Mouse (Mus musculus) embryo, embryonic 11 days (tissue): ENCODE data around the gene Rai14.

Experiments used
- DNase-seq: peaks from one replicate; pipeline ENCODE4 v3.0.0-alpha.2; 2015

Gene Rai14

DNA sequence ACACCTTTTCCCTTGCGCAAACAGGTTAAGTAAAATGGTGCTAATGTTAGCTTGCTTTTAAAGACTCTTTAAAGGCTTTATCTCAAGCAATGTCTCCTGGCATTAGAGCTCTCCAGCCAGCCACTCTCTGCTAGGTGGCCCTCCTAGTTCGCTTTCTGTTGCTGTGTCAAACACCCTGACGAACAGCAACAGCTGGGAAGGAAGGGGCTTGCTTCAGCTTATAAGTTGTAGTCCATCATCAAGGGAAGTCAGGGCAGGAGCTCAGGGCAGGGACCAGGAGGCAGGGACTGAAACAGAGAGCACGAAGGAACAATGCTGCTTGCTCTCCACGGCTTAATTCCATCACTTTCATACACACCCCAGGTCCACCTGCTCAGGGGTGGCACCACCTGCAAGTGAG lies 68.1 kb downstream of the Rai14 start:
- DNase-seq: no peak

- no peak for DNase-seq
Measured at GRCm38 (mm10) chr15:10645101-10645500, 69.3 kb downstream of the Rai14 start.

- no peak for DNase-seq
Measured at GRCm38 (mm10) chr15:10643819-10644218, 70.6 kb downstream of the Rai14 start.

- no peak for DNase-seq
Measured at GRCm38 (mm10) chr15:10643224-10643623, 71.2 kb downstream of the Rai14 start.

DNA sequence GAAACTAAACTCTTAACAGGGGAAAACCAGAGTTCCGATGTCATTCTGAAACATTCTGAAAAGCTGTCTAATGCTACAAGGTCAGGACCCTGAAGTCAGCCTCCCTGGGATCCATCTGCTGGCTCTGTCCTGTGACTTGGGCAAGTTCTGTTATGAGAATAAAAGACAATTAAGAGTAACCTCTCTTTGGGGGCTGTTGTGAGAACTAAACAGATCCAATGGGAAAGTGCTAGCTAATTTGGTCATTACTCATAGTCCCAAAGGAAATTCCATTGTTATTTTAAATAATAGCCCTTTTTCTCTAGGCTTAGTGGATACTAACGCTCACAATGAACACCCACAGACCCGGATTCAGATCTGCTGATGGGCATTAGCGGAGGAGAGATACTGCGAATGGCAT lies 72.0 kb downstream of the Rai14 start:
- DNase-seq: peak; percentile 38

DNA sequence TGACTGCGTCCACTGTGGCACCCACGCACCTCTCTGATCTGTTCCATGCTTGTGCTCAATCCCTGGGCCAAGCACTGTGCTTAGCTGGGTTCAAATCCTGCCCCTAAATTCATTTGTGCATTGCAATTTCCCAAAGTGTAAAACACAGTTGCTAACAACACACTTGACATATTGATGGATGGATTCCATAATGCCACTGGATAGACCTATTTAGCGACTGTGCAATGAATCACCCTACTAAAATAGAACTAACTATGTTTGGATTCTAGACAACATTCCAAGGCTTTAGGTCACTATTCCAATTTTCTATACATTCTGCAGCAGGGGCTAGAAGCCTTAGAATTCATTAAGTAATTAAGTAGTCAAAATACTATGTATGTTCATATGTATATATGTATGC lies 73.7 kb downstream of the Rai14 start:
- no peak for DNase-seq

DNA sequence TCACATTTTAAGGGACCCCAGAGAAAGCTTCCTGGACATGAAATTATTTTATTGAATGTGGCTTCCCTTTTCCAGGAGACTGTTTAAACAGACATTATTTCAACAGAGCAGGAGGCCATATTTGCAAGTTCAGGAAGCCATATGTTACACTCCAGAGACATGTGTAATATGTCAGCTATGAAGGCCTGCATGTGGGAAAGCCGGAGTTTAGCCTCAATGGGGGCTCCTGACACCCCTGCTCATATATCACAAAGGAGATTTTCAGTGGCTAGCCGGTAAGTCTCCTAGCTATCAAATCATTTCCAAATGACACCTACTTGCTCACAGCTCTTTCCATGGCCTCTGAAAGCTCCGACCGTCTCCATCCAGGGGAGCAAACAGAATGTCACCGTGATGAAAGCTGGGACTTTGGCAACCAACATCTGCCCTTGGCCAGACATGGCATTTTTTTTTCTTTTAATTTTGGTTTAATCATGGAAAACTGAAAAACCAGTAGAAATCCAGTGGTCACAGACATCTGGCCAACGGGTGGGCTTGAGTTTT lies 77.1 kb downstream of the Rai14 start:
- DNase-seq: peak; percentile 50

GRCm38 (mm10) chr15:10636844-10637243 lies 77.6 kb downstream of the Rai14 start:
- DNase-seq: no peak

DNA sequence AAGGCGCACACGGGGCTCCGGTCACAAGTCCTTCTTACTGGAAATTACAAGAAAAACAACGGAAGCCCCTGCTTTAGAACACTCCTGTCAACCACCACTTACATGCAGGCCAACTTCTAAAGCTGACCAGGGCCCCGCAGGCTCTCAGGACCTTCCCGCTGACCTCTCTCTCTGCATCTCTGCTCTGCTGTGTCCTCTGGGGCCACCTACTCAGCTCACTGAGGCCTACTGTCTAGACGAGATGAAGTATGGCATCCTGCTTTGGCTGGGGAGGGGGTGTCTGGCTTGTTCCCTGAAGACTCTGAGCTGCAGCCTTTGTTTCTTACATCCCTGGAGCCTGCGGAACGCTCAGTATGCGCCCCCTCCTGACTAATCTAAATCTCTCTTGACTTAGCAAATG lies 79.3 kb downstream of the Rai14 start:
- peak; percentile 73 for DNase-seq

GRCm38 (mm10) chr15:10634176-10634575 lies 80.2 kb downstream of the Rai14 start:
- peak; percentile 77 for DNase-seq

DNA sequence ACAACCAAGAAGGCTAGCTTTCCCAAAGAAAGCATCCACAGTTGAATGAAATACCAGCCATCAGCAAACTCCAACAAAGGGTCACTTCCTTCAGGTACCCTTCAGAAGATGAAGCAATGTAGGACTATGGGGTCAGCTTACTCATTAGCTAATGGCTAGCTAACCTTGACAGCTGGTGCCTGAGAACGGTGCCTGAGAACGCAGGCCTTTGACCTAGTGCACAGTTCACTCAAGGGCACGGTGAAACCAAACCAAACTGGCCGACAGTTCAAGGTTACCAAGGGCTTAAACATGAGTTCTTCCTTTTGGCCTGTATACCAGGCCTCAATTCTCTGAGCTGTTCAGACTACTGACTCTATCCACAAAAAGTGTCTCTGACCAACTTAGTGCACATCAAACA lies 81.0 kb downstream of the Rai14 start:
- no peak for DNase-seq

GRCm38 (mm10) chr15:10632581-10632980 lies 81.8 kb downstream of the Rai14 start:
- DNase-seq: no peak

DNA sequence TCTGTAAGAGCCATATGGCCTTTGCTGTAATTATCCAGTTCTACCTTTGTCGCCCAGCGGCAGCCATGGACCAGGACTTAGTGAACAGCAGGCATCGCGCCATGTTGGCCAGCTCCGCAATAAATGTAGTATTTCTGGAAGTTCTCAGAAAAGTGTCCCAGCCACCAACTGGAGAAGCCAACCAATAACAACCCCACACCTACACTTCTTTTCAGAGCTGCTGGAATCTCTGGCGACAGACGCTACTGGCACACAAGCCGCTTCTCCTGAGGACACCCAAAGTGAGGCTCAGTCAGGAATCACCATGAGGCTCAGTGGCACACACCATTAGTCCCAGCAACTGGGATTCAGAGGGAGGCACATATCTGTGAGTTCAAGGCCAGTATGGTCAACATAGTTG lies 82.4 kb downstream of the Rai14 start:
- DNase-seq: no peak

- DNase-seq: no peak
Measured at GRCm38 (mm10) chr15:10631541-10631940, 82.9 kb downstream of the Rai14 start.

GRCm38 (mm10) chr15:10628980-10629346 lies 85.5 kb downstream of the Rai14 start:
- DNase-seq: no peak

DNA sequence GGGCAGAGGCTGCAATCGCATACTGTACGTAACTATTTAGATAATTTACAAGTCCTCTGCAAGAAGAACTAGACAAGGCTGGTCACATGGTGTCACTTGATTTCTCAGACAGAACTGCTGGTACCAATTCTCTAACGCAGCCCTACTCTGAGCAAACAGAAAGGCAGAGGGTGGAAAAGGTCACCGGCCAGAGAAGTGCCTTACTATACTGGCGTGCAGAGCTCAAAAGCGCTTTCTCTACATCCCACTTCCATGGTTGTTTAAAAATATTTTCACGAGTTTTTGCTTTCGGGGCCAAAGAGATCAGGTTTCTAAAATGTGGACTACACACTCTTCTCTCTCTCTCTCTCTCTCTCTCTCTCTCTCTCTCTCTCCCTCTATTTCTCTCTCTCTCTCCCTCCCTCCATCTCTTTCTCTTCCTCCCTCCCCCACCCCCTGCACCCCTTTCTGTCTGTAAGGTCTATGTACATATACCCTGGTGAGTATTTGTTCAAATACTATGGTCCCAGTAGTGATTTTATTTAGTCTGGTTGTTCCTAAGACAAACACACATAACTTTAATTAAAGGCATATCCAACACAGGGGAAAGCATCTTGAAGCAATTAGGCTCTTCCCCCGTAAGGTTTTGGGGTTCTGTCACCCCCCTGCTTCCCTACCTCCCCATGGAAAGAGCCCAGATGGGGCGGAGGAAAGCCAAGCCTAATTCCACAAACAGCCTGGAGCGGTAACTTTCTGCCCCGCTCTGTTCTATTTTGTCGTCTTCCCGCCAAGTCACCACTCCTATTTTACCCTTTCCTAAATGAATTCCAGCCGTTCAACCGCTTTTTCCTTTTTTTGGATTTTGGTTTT lies 86.1 kb downstream of the Rai14 start:
- DNase-seq: peak; percentile 61

- DNase-seq: peak; percentile 66
Measured at GRCm38 (mm10) chr15:10623571-10624227, 90.7 kb downstream of the Rai14 start.

DNA sequence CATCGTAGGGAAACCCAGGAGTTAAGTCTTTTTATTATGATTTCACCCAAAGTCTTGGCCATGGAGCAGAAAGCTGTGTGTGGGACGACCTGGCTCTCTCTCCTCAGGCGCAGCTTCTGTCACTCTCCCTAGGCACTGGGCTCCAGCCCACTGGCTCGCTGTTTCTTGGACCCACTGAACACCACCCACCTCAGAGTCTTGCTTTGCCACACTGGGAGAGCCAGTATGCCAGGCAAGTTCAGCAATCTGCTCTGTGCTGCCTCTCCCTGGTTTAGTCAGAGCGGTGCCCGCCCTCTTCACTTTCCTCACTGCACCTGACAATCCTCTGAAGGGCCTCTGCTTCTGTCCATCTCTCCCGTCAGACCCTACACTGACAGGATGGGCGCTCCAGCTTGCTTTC lies 93.2 kb downstream of the Rai14 start:
- no peak for DNase-seq

GRCm38 (mm10) chr15:10619678-10620077 lies 94.7 kb downstream of the Rai14 start:
- no peak for DNase-seq

DNA sequence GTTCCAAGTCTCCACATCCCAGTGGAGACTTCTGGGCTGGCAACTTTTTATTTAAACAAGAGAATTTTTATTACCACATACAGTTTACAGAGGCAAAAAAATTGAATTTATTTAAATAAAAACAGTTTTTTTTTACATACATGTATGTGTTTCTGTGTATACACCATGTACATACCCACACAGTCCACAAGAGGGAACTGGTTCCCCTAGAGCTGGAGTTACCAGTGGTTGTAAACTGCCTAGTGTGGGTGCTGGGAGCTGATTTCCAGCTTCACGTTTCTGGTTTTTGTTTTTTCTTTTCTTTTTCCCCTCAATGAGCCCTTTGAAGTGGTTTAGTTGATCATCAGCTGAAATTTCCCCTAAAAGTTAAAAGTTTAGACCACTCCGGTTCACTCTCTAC lies 96.1 kb downstream of the Rai14 start:
- DNase-seq: no peak

GRCm38 (mm10) chr15:10616001-10616400 lies 98.4 kb downstream of the Rai14 start:
- no peak for DNase-seq

DNA sequence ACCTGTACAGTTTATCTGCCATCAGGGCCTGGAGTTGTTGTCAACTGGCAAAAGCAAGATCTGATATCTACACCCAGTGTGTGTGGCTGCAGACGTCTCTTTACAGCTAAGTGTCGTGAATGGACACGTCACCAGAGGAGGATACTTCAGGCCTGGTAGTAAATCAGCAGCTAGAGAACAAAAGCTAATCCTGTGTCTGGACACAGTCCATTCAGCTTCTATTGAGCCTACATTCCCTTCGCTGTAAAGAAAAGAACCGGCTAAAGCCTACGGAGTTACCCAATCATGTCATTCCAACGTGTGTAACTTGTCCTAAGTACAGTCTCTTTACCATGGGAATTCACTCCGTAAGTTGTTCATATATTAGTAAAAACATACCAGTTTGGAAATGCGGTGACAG lies 103.4 kb downstream of the Rai14 start:
- DNase-seq: no peak

DNA sequence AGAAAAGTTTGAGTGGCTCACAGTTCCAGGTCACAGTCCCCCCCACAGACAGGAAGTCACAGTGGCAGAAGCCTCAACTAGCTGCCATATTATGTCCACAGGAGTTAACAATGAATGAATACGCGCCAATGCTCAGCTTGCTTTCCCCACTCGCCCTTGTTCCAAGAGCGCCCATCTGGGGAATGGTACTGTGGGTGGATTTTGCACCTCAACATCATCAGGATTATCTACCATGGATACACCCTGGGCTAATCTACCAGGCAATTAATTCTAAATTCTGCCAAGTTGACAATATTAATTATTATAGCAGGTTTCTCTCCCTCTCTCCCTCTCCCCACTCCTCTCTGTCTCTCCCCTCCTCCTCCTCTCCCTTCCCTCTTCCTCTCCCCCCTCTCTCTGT lies 105.3 kb downstream of the Rai14 start:
- no peak for DNase-seq

DNA sequence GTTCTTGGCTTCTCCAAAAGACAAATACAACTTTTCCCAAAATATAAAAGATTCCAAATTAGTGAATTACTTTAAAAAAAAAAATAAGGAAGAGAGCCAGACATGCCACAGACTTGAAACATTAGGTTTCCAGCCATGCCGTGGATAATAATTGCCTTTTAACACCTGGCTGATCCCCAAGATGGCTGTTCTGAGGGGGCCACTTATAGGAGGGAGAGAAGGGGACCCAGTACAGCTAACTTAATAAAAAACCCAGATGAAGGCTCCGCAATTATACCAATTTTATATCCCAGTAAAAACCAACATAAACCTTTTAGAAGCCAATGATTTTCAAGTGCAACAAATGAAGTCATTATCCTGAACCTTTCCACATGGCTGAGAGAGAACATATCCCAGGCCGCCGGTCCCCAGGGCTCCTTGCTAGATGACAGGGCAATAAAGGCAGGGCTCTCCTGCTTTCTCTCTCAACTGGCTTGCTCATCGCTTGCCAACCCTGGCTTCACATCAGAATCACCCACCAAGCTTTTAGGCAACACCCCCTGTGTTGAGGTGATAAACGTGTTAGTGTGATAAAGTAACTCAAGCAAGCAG lies 105.8 kb downstream of the Rai14 start:
- DNase-seq: no peak
